Mouse (Mus musculus) embryonic facial prominence, embryonic 11.5 days (tissue): ENCODE results near the gene Parvb. TPM values are rescaled to one million over a fixed set of nuclear protein-coding genes. Genes with fewer than 3 reads are reported as not detected.
A peak's percentile ranks its signal among the peaks of the same experiment; 100 is the strongest.

Experiments used
- ATAC-seq: fragments of 200-750 bp; cut with Nextera tagmentation; replicated peaks from 2 replicates; pipeline ENCODE4 v1.8.0; 2017; ENCODE audit warnings: low read depth; ENCODE audit not compliant: insufficient number of reproducible peaks, low FRiP score, low TSS enrichment
- DNase-seq: peaks from one replicate; pipeline ENCODE4 v3.0.0-alpha.2; 2015; ENCODE audit warnings: low spot score
- H3K27ac ChIP-seq: fragments of 300-500 bp; sonication (generic); replicated peaks from 2 replicates; pipeline ENCODE4 v1.5.1; 2014; ENCODE audit warnings: mild to moderate bottlenecking, low read depth, low read length, control low read depth
- H3K27me3 ChIP-seq: fragments of 300-500 bp; sonication (generic); 2 replicates; pipeline ENCODE4 v1.6.1; 2014; ENCODE audit warnings: mild to moderate bottlenecking, low read length, moderate library complexity, mixed read lengths; ENCODE audit not compliant: control insufficient read depth, insufficient read depth
- H3K36me3 ChIP-seq: fragments of 300-500 bp; sonication (generic); replicated peaks from 2 replicates; pipeline ENCODE4 v1.6.1; 2014; ENCODE audit warnings: low read depth, mild to moderate bottlenecking, low read length, moderate library complexity, mixed read lengths; ENCODE audit not compliant: control insufficient read depth, insufficient read depth
- H3K4me1 ChIP-seq: fragments of 300-500 bp; sonication (generic); 2 replicates; pipeline ENCODE4 v1.6.1; 2014; ENCODE audit warnings: low read length, mixed read lengths; ENCODE audit not compliant: control insufficient read depth, insufficient read depth
- H3K4me2 ChIP-seq: fragments of 300-500 bp; sonication (generic); 2 replicates; pipeline ENCODE4 v1.6.1; 2014; ENCODE audit warnings: low read depth, mild to moderate bottlenecking, control low read depth, low read length, moderate library complexity
- H3K4me3 ChIP-seq: fragments of 300-500 bp; sonication (generic); 2 replicates; pipeline ENCODE4 v1.5.1; 2014; ENCODE audit warnings: low read depth, low read length, control low read depth
- H3K9ac ChIP-seq: fragments of 300-500 bp; sonication (generic); replicated peaks from 2 replicates; pipeline ENCODE4 v1.6.1; 2014; ENCODE audit warnings: mild to moderate bottlenecking, control low read depth, low read length
- H3K9me3 ChIP-seq: fragments of 300-500 bp; sonication (generic); replicated peaks from 2 replicates; pipeline ENCODE4 v1.6.1; 2016; ENCODE audit warnings: mild to moderate bottlenecking, low read length, inconsistent platforms, mixed read lengths; ENCODE audit not compliant: control insufficient read depth
- WGBS: fragments of 180-500 bp; shearing (Covaris S2); extraction: QIAGEN DNeasy Blood & Tissue Kit; methylation state at CpG from one replicate; pipeline ENCODE4 v1.1.7; 2014; 5-methylcytosine and 5-hydroxymethylcytosine counted together
- polyA plus RNA-seq: library from polyadenylated mRNA; unstranded; fragments of >200 nt; fragmentation: Nextera tagmentation; extraction: Ambion mirVana; gene quantifications from 2 replicates; pipeline ENCODE4 v1.2.1, GENCODE M21; 2014

Gene Parvb
- polyA plus RNA-seq, 1 experiment from 2014 or later: 6.0 TPM

DNA sequence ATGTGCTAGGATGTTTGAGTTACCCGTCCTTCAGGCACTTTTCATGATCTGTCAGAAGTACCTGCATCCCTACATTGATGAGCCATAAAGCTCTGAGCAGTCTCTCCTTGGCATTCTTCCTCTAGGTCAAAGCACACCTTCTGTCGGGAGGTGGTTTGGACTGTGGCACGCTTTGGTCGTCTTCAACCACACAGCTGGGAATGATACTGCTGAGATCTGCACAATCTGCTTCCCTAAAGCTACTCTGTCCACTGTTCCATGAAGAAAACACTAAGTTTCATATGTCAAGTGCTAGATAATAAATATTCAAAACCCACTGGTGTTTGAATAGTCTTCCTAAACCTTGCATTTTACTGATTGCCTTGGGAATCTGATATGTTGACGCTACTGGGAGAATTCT is 10.3 kb upstream of the Parvb start:
- H3K4me1 ChIP-seq: peaks cover 15% of the 10 kb centered on the region
- no peak overlapping the region for H3K9ac ChIP-seq
- H3K36me3 ChIP-seq: no peaks in the 10 kb centered on the region
- H3K27ac ChIP-seq: no peak overlapping the region
- ATAC-seq (no peak), DNase-seq (no peak)
- no peaks in the 10 kb centered on the region for H3K27me3 ChIP-seq
- no peaks in the 10 kb centered on the region for H3K9me3 ChIP-seq
- no peak overlapping the region for H3K4me3 ChIP-seq
- WGBS: 82% methylated on average over 5 of the region's 5 CpGs
- H3K4me2 ChIP-seq: no peak overlapping the region

DNA sequence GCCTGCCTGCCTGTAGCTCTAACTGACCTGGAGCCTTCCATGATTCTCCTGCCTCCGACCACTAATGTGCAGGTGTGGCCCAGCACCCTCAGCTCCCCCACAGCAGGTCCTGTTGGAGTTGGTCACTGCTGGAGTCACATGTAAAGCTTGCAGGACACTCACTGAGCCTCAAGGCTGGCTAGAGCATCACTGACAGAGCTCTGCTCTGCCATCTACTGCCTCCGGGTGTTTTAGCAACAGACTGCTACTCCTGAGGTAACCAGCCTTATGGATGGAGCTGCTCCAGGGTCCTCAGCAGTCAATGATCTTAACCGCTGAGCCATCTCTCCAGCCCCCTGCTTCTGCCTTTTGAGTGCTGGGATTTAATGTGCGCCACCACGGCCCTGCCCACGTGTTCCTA is 8.4 kb upstream of the Parvb start:
- DNase-seq: peak; percentile 49
- Histone ChIP-seq H3K27me3 (no peaks in the 10 kb centered on the region), H3K36me3 (no peaks in the 10 kb centered on the region), H3K4me3 (no peak overlapping the region), H3K4me2 (no peak overlapping the region), H3K4me1 (peaks cover 4% of the 10 kb centered on the region; the same call in 1 of the 2 replicates), H3K9me3 (no peaks in the 10 kb centered on the region), H3K27ac (no peak overlapping the region), H3K9ac (no peak overlapping the region)
- no peak for ATAC-seq
- WGBS: 27% methylated on average over 6 of the region's 6 CpGs

DNA sequence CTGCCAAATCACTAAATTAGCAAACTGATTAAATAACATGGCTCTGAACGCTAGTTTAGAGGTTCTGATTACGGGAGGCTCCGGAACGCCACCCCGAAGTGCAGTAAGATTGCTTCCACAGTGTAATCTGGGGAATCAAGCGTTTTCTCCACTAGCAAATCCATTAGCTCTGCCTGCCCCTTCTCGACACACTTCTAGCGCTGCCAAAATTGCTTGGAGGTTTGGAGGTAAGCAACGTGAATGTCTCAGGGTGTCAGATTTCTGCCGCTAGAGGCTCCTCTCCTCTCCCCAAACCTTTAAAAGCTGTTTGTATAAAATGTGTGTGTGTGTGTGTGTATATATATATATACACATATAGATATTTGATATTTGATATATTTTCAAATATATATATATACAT is 7.1 kb upstream of the Parvb start:
- Histone ChIP-seq H3K36me3 (no peaks in the 10 kb centered on the region), H3K27me3 (no peaks in the 10 kb centered on the region), H3K27ac (no peak overlapping the region), H3K4me3 (no peak overlapping the region), H3K9me3 (no peaks in the 10 kb centered on the region), H3K4me2 (no peak overlapping the region), H3K4me1 (no peaks in the 10 kb centered on the region), H3K9ac (no peak overlapping the region)
- DNase-seq: peak; percentile 64
- no peak for ATAC-seq
- 37% methylated on average over 10 of the region's 10 CpGs for WGBS

DNA sequence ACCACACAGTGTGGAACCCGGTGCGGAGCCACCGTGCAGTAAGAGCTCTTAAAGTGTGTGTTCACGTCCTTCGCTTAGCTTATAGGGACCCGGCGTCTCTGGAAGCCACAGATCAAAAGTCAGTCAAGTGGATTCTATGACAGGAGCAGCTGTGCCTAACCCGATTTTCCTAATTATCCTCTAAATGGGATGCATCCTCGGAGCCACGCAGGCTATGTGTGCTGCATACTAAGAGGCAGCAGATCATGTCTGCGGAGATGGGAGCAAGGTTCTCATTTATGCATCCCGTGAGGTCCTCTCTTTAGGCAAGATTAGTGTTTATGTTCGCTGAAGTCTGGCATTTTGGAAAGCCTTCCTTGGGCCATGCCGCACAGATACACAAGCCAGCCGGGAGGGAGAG is 4.9 kb upstream of the Parvb start:
- H3K4me3 ChIP-seq: no peak overlapping the region
- H3K4me1 ChIP-seq: 0 out of 2 replicates have a peak, but pooled peaks cover 5% of the 10 kb centered on the region
- no peak for ATAC-seq
- H3K9ac ChIP-seq: no peak overlapping the region
- H3K27me3 ChIP-seq: no peaks in the 10 kb centered on the region
- no peak overlapping the region for H3K4me2 ChIP-seq
- DNase-seq: no peak
- H3K27ac ChIP-seq: no peak overlapping the region
- no peaks in the 10 kb centered on the region for H3K36me3 ChIP-seq
- H3K9me3 ChIP-seq: no peaks in the 10 kb centered on the region
- 67% methylated on average over 15 of the region's 15 CpGs for WGBS

DNA sequence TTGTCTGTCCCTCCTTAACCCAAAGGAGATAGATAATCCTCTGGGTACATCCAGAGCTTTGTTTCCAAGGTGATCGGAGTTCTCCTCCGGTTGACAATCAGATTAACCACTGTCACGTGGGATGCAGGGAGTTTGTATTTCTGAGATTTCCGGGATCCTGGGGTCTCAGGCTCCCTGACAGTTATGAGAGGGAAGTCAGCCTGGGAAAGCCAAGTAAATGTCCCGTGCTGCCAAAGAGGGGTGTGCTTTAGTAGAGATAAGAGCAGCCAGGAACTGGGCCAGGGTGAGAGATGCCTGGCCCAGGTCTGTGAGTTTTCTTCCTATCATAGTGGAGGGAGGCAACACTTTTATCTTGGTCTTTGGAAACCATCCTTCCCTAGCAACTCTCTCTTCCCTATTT is 1.2 kb upstream of the Parvb start:
- DNase-seq (no peak), ATAC-seq (no peak)
- no peaks in the 10 kb centered on the region for H3K27me3 ChIP-seq
- no peak overlapping the region for H3K27ac ChIP-seq
- no peaks in the 10 kb centered on the region for H3K36me3 ChIP-seq
- H3K4me1 ChIP-seq: peaks cover 5% of the 10 kb centered on the region; the same call in 1 of the 2 replicates
- no peak overlapping the region for H3K4me3 ChIP-seq
- WGBS: 16% methylated on average over 5 of the region's 5 CpGs
- H3K9ac ChIP-seq: peak overlapping the region; percentile 67; the same call in 1 of the 2 replicates
- H3K4me2 ChIP-seq: peak overlapping the region; percentile 88; the same call in 1 of the 2 replicates
- H3K9me3 ChIP-seq: no peaks in the 10 kb centered on the region

DNA sequence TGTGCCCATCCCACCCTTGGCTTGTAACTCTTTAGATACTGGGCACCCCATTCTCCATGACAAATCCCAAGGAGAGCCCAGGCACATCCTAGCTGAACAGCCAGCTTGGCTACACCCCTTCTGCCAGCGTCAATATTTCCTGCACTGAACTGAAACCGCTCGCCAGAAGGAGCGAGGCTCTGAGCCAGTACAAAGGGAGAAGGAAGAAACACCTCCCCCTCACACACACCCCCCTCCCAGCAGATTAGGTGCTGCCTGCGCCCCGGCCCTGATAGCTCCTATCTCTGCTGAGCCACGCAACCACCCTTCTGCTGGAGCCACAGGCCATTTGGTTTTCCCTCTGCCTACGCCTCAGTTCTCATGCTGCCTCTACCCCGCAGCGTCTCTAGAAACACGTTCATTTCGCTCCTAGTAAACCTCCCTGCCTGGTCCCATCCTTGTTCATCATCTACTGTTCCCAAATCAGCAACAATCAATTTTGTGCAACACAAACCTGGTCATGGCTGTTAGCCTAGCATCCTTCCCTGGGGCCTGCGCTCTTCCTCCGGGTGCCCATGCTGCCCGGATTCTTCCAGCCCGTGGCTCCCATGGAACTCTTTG is 630 bp upstream of the Parvb start:
- no peaks in the 10 kb centered on the region for H3K27me3 ChIP-seq
- ATAC-seq (no peak), DNase-seq (peak; percentile 48)
- peaks cover 5% of the 10 kb centered on the region; the same call in 1 of the 2 replicates for H3K4me1 ChIP-seq
- H3K4me2 ChIP-seq: peak overlapping the region; percentile 88
- H3K4me3 ChIP-seq: peak overlapping the region; percentile 50
- 2% methylated on average over 16 of the region's 16 CpGs for WGBS
- H3K9ac ChIP-seq: peak overlapping the region; percentile 67
- H3K9me3 ChIP-seq: no peaks in the 10 kb centered on the region
- H3K36me3 ChIP-seq: no peaks in the 10 kb centered on the region
- H3K27ac ChIP-seq: no peak overlapping the region

DNA sequence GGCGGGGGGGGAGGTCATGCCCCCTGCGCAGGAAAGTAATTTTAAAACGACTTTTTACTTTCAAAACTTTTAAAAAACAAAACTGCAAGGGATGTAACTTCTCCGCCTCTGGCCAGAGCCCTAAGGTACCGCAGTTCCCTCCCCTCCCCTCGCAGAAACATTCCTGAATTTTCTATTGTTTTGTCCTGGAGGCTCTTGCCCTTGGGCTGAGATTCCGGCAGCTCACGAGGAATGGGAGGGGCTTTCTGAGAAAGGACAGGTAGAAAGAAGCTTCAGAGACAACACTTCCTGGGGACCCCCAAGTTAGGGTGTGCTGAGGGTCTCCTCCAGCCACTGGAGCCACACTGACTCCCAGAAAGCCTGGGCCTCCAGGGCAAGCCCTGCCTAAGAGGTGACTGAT is 766 bp downstream of the Parvb start:
- H3K27me3 ChIP-seq: no peaks in the 10 kb centered on the region
- 10% methylated on average over 8 of the region's 8 CpGs for WGBS
- H3K4me2 ChIP-seq: peak overlapping the region; percentile 88
- no peaks in the 10 kb centered on the region for H3K36me3 ChIP-seq
- H3K9me3 ChIP-seq: no peaks in the 10 kb centered on the region
- DNase-seq (no peak), ATAC-seq (no peak)
- no peak overlapping the region for H3K27ac ChIP-seq
- peak overlapping the region; percentile 50 for H3K4me3 ChIP-seq
- H3K9ac ChIP-seq: peak overlapping the region; percentile 67; the same call in 1 of the 2 replicates
- peaks cover 5% of the 10 kb centered on the region; the same call in 1 of the 2 replicates for H3K4me1 ChIP-seq

DNA sequence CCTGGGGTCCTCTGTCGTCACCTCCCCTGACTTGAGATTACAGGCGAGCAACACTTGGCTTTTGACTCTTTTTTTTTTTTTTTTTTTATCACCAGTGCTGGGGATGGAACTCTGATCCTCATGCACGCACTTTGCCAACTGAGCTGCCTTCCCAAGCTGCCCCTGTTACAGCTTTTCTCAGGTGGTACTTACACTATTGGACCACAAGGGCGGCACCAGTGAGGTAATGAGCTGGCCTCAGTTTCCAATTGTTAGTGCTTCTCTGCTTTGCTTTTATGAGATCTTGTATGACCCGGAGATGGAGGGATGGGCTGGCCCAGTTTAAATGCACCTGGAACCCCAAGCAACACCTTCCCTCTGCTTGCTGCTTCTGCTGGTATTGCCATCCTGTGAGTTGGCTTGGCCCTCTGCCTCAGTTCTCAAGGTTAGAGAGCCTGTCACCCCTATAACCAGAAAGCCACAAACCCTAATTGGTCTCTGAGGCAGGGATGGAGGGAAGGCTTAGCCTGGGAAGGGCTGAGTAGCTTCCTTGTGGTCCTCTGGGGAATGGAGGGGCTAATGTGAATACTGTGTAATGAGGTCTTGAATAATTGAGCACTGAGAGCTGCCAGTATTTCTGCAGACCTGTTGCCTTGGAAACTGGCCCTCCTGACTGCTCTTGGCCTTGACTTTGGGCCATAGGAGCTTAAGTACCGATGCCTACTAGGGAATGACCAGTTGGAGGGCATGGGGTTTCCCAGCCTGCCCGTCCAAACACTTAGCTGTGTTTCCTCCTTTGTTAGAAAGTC is 3.1 kb downstream of the Parvb start:
- no peak for ATAC-seq
- DNase-seq: no peak
- no peak overlapping the region for H3K9ac ChIP-seq
- H3K27ac ChIP-seq: no peak overlapping the region
- H3K9me3 ChIP-seq: no peaks in the 10 kb centered on the region
- WGBS: 87% methylated on average over 7 of the region's 7 CpGs
- peaks cover 5% of the 10 kb centered on the region; the same call in 1 of the 2 replicates for H3K4me1 ChIP-seq
- no peaks in the 10 kb centered on the region for H3K36me3 ChIP-seq
- H3K4me3 ChIP-seq: no peak overlapping the region
- H3K27me3 ChIP-seq: no peaks in the 10 kb centered on the region
- no peak overlapping the region for H3K4me2 ChIP-seq
